In genomic region chr15:102208092-102208561, GRCm38 (mm10) we compare ENCODE assay signal across 1 mouse cellular context.
TF ChIP-seq lines count a peak whose summit lies in the region.

No protein-coding gene starts in this region.

TF ChIP-seq in CH12.LX, 34 proteins besides CTCF, POLR2A, EP300 and RAD21 (continued from another document):
- TF ChIP-seq RCOR1 (conservative IDR thresholded peaks at IDR 0.05; ENCODE audit: low read depth, low read length): peak; percentile 76
- TF ChIP-seq CHD2 (IDR thresholded peaks at IDR 0.05; ENCODE audit: low read length): peak; percentile 59; the same call in 1 of the 2 replicates
- 0 out of 2 replicates have a peak, but pooled peaks have one; percentile 65 for TF ChIP-seq MAZ (IDR thresholded peaks at IDR 0.05; ENCODE audit: low read depth, low read length)
- TF ChIP-seq ZC3H11A (IDR thresholded peaks at IDR 0.05; ENCODE audit: low read depth, low read length): no peak
- peak; percentile 77 for TF ChIP-seq TCF12 (IDR thresholded peaks at IDR 0.05; ENCODE audit: low read depth, low read length)
- peak; percentile 44 for TF ChIP-seq JUND (conservative IDR thresholded peaks at IDR 0.05; ENCODE audit: low read depth, low read length)
- no peak for TF ChIP-seq ZKSCAN1 (IDR thresholded peaks at IDR 0.05; ENCODE audit: borderline replicate concordance, low read depth, low read length)
- peak; percentile 67; the same call in 1 of the 2 replicates for TF ChIP-seq TBP (conservative IDR thresholded peaks at IDR 0.05; ENCODE audit: low read depth, low read length)
- no peak for TF ChIP-seq GABPA (IDR thresholded peaks at IDR 0.05; ENCODE audit: insufficient replicate concordance, low read depth, low read length)
- peak; percentile 87 for TF ChIP-seq SIN3A (IDR thresholded peaks at IDR 0.05; ENCODE audit: low read length)
- TF ChIP-seq PAX5 (IDR thresholded peaks at IDR 0.05; ENCODE audit: low read length): no peak
- no peak for TF ChIP-seq CHD1 (IDR thresholded peaks at IDR 0.05; ENCODE audit: low read depth, low read length)
- no peak for TF ChIP-seq USF1 (IDR thresholded peaks at IDR 0.05; ENCODE audit: low read depth, low read length)
- peak; percentile 59 for TF ChIP-seq IRF4 (IDR thresholded peaks at IDR 0.05; ENCODE audit: low read depth, low read length)
- TF ChIP-seq ZNF384 (IDR thresholded peaks at IDR 0.05; ENCODE audit: low read depth, low read length): no peak
- no peak for TF ChIP-seq NRF1 (IDR thresholded peaks at IDR 0.05; ENCODE audit: low read depth, low read length)
- TF ChIP-seq USF2 (conservative IDR thresholded peaks at IDR 0.05; ENCODE audit: low read depth, low read length): no peak
- peak; percentile 40; the same call in 1 of the 2 replicates for TF ChIP-seq ELF1 (IDR thresholded peaks at IDR 0.05; ENCODE audit: low read depth, low read length)
- no peak for TF ChIP-seq NELFE (IDR thresholded peaks at IDR 0.05; ENCODE audit: low read depth, low read length)
- 0 out of 2 replicates have a peak, but pooled peaks have one; percentile 22 for TF ChIP-seq HCFC1 (IDR thresholded peaks at IDR 0.05; ENCODE audit: low read depth, low read length)
- TF ChIP-seq MAFK (IDR thresholded peaks at IDR 0.05; ENCODE audit: insufficient replicate concordance, low read length): 0 out of 2 replicates have a peak, but pooled peaks have one; percentile 52
- peak; percentile 63 for TF ChIP-seq MYC (IDR thresholded peaks at IDR 0.05; ENCODE audit: low read depth, low read length)
- TF ChIP-seq E2F4 (IDR thresholded peaks at IDR 0.05; ENCODE audit: insufficient replicate concordance, low read depth, low read length): no peak
